Mouse (Mus musculus) forebrain, embryonic 10.5 days (tissue): ENCODE measurements around the gene Clec18a. TPM values are rescaled to one million over a fixed set of nuclear protein-coding genes. Genes with fewer than 3 reads are reported as not detected.
A peak's percentile ranks its signal among the peaks of the same experiment; 100 is the strongest.
"Not testable (repeated sequence)": the region's sequence is repeated elsewhere in the genome, so short reads cannot be mapped to it uniquely, and the experiment has no call there.

Source experiments
- DNase-seq: peaks from one replicate; pipeline ENCODE4 v3.0.0-alpha.2; 2017; ENCODE audit warnings: low spot score; ENCODE audit errors: extremely low spot score
- H3K27ac ChIP-seq: fragments of 300-500 bp; sonication (generic); 2 replicates; pipeline ENCODE4 v1.5.1; 2016; ENCODE audit warnings: mild to moderate bottlenecking
- H3K27me3 ChIP-seq: fragments of 300-500 bp; sonication (generic); 2 replicates; pipeline ENCODE4 v1.6.1; 2016; ENCODE audit warnings: mild to moderate bottlenecking; ENCODE audit not compliant: poor library complexity, severe bottlenecking
- H3K36me3 ChIP-seq: fragments of 300-500 bp; sonication (generic); replicated peaks from 2 replicates; pipeline ENCODE4 v1.6.1; 2016; ENCODE audit warnings: mild to moderate bottlenecking, moderate library complexity
- H3K4me1 ChIP-seq: fragments of 300-500 bp; sonication (generic); 2 replicates; pipeline ENCODE4 v1.6.1; 2016
- H3K4me3 ChIP-seq: fragments of 300-500 bp; sonication (generic); 2 replicates; pipeline ENCODE4 v1.5.1; 2016; ENCODE audit warnings: mild to moderate bottlenecking, moderate library complexity
- H3K9me3 ChIP-seq: fragments of 300-500 bp; sonication (generic); 2 replicates; pipeline ENCODE4 v1.6.1; 2016; ENCODE audit warnings: mild to moderate bottlenecking, moderate library complexity
- WGBS: fragments of 180-500 bp; shearing (Covaris S2); methylation state at CpG from one replicate; pipeline ENCODE4 v1.1.7; 2016; 5-methylcytosine and 5-hydroxymethylcytosine counted together
- polyA plus RNA-seq: library from polyadenylated mRNA; unstranded; fragments of >200 nt; fragmentation: Nextera tagmentation; extraction: Ambion mirVana; gene quantifications from 2 replicates; pipeline ENCODE4 v1.2.1, GENCODE M21; 2016

Gene Clec18a
- 1.6 and 2.9 TPM in 2 replicates for polyA plus RNA-seq

- H3K4me1 ChIP-seq, result peaks cover 17% of the 10 kb centered on the region
- H3K9me3 ChIP-seq, H3K36me3 ChIP-seq, H3K4me3 ChIP-seq, H3K27me3 ChIP-seq, H3K27ac ChIP-seq, DNase-seq: not testable (repeated sequence)
- 90% methylated on average over 5 of the region's 6 CpGs for WGBS
These were observed at the start of gene Clec18a for GRCm38 (mm10) chr8:111092326-111092725. TSS of gene Clec18a (minus strand) at chr8:111092426.

GRCm38 (mm10) chr8:111130756-111131155 is 38.5 kb upstream of the Clec18a start:
- DNase-seq, result no peak
- no peaks in the 10 kb centered on the region for H3K27me3 ChIP-seq
- peaks cover 90% of the 10 kb centered on the region for H3K36me3 ChIP-seq
- no peaks in the 10 kb centered on the region for H3K4me1 ChIP-seq
- WGBS, result 96% methylated on average over 2 of the region's 2 CpGs
- H3K4me3 ChIP-seq, result no peak overlapping the region
- no peak overlapping the region for H3K27ac ChIP-seq
- no peaks in the 10 kb centered on the region for H3K9me3 ChIP-seq

GRCm38 (mm10) chr8:111119481-111119880 is 27.3 kb upstream of the Clec18a start:
- H3K27ac ChIP-seq, result no peak overlapping the region
- no peak overlapping the region for H3K4me3 ChIP-seq
- H3K27me3 ChIP-seq, result no peaks in the 10 kb centered on the region
- H3K9me3 ChIP-seq, result no peaks in the 10 kb centered on the region
- DNase-seq, result no peak
- H3K36me3 ChIP-seq, result peaks cover 96% of the 10 kb centered on the region
- 95% methylated on average over 3 of the region's 3 CpGs for WGBS
- H3K4me1 ChIP-seq, result no peaks in the 10 kb centered on the region

GRCm38 (mm10) chr8:111114891-111115290 is 22.7 kb upstream of the Clec18a start:
- Histone ChIP-seq H3K4me1 (no peaks in the 10 kb centered on the region), H3K27ac (no peak overlapping the region), H3K9me3 (no peaks in the 10 kb centered on the region), H3K4me3 (no peak overlapping the region), H3K27me3 (no peaks in the 10 kb centered on the region), H3K36me3 (peaks cover 85% of the 10 kb centered on the region)
- no peak for DNase-seq
- WGBS, result 94% methylated on average over 5 of the region's 5 CpGs

- Histone ChIP-seq H3K4me3 (peak overlapping the region; percentile 69), H3K4me1 (peaks cover 17% of the 10 kb centered on the region), H3K27ac (peak overlapping the region; percentile 75)
- not testable (repeated sequence) for H3K27me3 ChIP-seq, DNase-seq, H3K9me3 ChIP-seq, H3K36me3 ChIP-seq
- under 1% methylated on average over 69 of the region's 69 CpGs for WGBS
These were observed 2.6 kb upstream of the Clec18a start for GRCm38 (mm10) chr8:111094719-111095302.

GRCm38 (mm10) chr8:111093865-111094718 is 1.9 kb upstream of the Clec18a start, which contains the start of gene Pdpr:
TSS of gene Pdpr (plus strand) at chr8:111094630.
- WGBS, result 5% methylated on average over 62 of the region's 72 CpGs
- H3K4me1 ChIP-seq, result peaks cover 17% of the 10 kb centered on the region

GRCm38 (mm10) chr8:111091706-111092105 is 520 bp downstream of the Clec18a start:
- H3K4me3 ChIP-seq, result no peak overlapping the region
- 85% methylated on average over 7 of the region's 7 CpGs for WGBS
- H3K4me1 ChIP-seq, result peaks cover 17% of the 10 kb centered on the region
- no peaks in the 10 kb centered on the region for H3K27me3 ChIP-seq
- DNase-seq, result no peak
- H3K27ac ChIP-seq, result no peak overlapping the region
- no peaks in the 10 kb centered on the region for H3K36me3 ChIP-seq
- no peaks in the 10 kb centered on the region for H3K9me3 ChIP-seq

More at GRCm38 (mm10) chr8:111093865-111094718, 1.9 kb upstream of the Clec18a start, which contains the start of gene Pdpr:
- Histone ChIP-seq H3K4me3 (peak within 1 kb of the TSS; percentile 69), H3K36me3 (no peaks in the 10 kb centered on the region), H3K27me3 (no peaks in the 10 kb centered on the region), H3K27ac (peak within 1 kb of the TSS; percentile 75), H3K9me3 (no peaks in the 10 kb centered on the region)
- DNase-seq, result peak; percentile 90

GRCm38 (mm10) chr8:111090126-111090525 is 2.1 kb downstream of the Clec18a start:
- H3K27me3 ChIP-seq, result no peaks in the 10 kb centered on the region
- no peak overlapping the region for H3K4me3 ChIP-seq
- H3K4me1 ChIP-seq, result peaks cover 7% of the 10 kb centered on the region
- H3K36me3 ChIP-seq, result no peaks in the 10 kb centered on the region
- WGBS, result 1% methylated on average over 2 of the region's 2 CpGs
- no peaks in the 10 kb centered on the region for H3K9me3 ChIP-seq
- no peak overlapping the region for H3K27ac ChIP-seq
- DNase-seq, result peak; percentile 83

- peaks cover 37% of the 10 kb centered on the region for H3K4me1 ChIP-seq
- not testable (repeated sequence) for DNase-seq, H3K4me3 ChIP-seq, H3K9me3 ChIP-seq, H3K27me3 ChIP-seq, H3K27ac ChIP-seq, H3K36me3 ChIP-seq
- WGBS, result 89% methylated on average over 5 of the region's 5 CpGs
These were observed 8.3 kb downstream of the Clec18a start for GRCm38 (mm10) chr8:111083936-111084335.

GRCm38 (mm10) chr8:111081580-111082258 is 10.5 kb downstream of the Clec18a start:
- peak overlapping the region; percentile 8; the same call in 1 of the 2 replicates for H3K4me3 ChIP-seq
- H3K9me3 ChIP-seq, result no peaks in the 10 kb centered on the region
- no peak for DNase-seq
- no peaks in the 10 kb centered on the region for H3K27me3 ChIP-seq
- H3K27ac ChIP-seq, result peak overlapping the region; percentile 11
- WGBS, result 46% methylated on average over 12 of the region's 12 CpGs
- peaks cover 42% of the 10 kb centered on the region for H3K4me1 ChIP-seq
- H3K36me3 ChIP-seq, result no peaks in the 10 kb centered on the region

- Histone ChIP-seq H3K27me3 (no peaks in the 10 kb centered on the region), H3K4me1 (peaks cover 42% of the 10 kb centered on the region), H3K36me3 (no peaks in the 10 kb centered on the region), H3K4me3 (no peak overlapping the region), H3K27ac (peak overlapping the region; percentile 60), H3K9me3 (no peaks in the 10 kb centered on the region)
- 44% methylated on average over 6 of the region's 6 CpGs for WGBS
- DNase-seq, result no peak
These were observed 12.4 kb downstream of the Clec18a start for GRCm38 (mm10) chr8:111079861-111080271.

- no peaks in the 10 kb centered on the region for H3K27me3 ChIP-seq
- H3K27ac ChIP-seq, result 0 out of 2 replicates have a peak overlapping the region, but pooled peaks have one; percentile 60
- 81% methylated on average over 5 of the region's 5 CpGs for WGBS
- H3K36me3 ChIP-seq, result no peaks in the 10 kb centered on the region
- peaks cover 42% of the 10 kb centered on the region for H3K4me1 ChIP-seq
- no peak overlapping the region for H3K4me3 ChIP-seq
- DNase-seq, result no peak
- no peaks in the 10 kb centered on the region for H3K9me3 ChIP-seq
These were observed 12.8 kb downstream of the Clec18a start for GRCm38 (mm10) chr8:111079461-111079860.
